Mouse (Mus musculus) gastrocnemius, adult 2 months (tissue): ENCODE results near the gene Cep295. TPM values are rescaled to one million over a fixed set of nuclear protein-coding genes. Genes with fewer than 3 reads are reported as not detected.

Experiments used
- DNase-seq: peaks from one replicate; pipeline ENCODE4 v3.0.0; 2022
- H3K27ac ChIP-seq: fragments of 200-600 bp; 2 replicates; pipeline ENCODE4 v1.8.1; 2022; ENCODE audit warnings: mild to moderate bottlenecking
- H3K4me3 ChIP-seq: fragments of 200-600 bp; 2 replicates; pipeline ENCODE4 v1.8.1; 2022; ENCODE audit warnings: mild to moderate bottlenecking, moderate library complexity
- CTCF ChIP-seq: fragments of 200-600 bp; IDR thresholded peaks from 2 replicates; pipeline ENCODE4 v1.8.1; 2022; ENCODE audit warnings: antibody characterized with exemption, mild to moderate bottlenecking, moderate library complexity
- intact Hi-C: fragments of 180-260 bp; cut with DNase I; formaldehyde crosslinking; loops from one replicate; pipeline ENCODE4 v1.15.1; 2025
- microRNA-seq: library from miRNA; unstranded; fragments of <30 nt; microRNA quantifications from one replicate; pipeline ENCODE4 v1.2.0, GENCODE M21; 2021
- total RNA-seq, 2 experiments: library from RNA; stranded (reverse); gene quantifications; 2 replicates each; pipeline ENCODE4 v1.2.3; 2021

The Cep295 gene
- total RNA-seq, 2 experiments from 2014 or later, result 5.1 to 5.9 TPM

GRCm38 (mm10) chr9:15278343-15278742 is 79.2 kb downstream of the Cep295 start:
- intact Hi-C loops, result no loop called here
- Histone ChIP-seq H3K4me3 (no peak overlapping the region), H3K27ac (no peak overlapping the region)
- TF ChIP-seq CTCF, result no peak
- no peak for DNase-seq

DNA sequence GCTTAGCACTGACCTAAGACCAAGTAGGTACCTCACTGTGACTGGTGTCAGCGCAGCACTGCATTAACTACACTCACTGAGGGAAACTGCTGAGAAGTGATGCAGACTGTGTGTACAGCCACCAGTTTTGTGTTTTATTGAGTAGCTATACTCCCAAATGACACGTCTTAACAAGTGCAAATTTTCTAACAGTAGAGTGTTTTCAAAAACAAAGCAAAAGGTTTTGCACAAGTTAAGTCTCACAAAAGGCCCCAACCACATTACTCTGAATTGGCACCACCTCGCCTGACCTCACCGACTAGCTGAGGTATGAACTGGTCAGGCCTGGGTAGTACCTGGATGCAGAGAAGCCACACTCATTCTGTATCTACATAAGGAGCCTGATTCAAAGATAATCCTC is 80.7 kb downstream of the Cep295 start:
- Histone ChIP-seq H3K4me3 (no peak overlapping the region), H3K27ac (no peak overlapping the region)
- no peak for DNase-seq
- no peak for TF ChIP-seq CTCF
- intact Hi-C loops, result no loop called here

DNA sequence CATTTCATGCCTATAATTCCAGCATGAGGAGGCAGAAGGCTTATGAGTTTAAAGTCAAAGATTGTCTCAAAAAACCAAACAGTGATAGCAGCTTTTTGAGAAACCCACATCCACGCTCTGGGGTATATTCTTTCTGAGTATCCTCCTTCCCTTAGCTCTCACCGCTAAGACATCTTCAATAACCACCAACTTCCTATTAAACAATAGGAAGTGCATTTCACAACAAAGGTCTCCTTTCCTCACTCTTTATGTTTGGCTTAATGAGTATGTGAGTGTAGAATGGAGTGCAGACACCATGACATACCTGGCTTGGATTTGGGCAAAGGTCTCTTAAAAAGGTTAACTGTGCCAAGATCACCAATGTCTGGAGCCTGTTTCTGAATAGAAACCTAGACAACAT is 83.6 kb downstream of the Cep295 start:
- intact Hi-C loops, result no loop called here
- no peak for DNase-seq
- no peak for TF ChIP-seq CTCF
- Histone ChIP-seq H3K27ac (no peak overlapping the region), H3K4me3 (no peak overlapping the region)

Small RNA genes within 50 kb of the gene (microRNA-seq; reads per million reads assigned to microRNA genes)
- not detected for gene Gm49349
- gene mmu-mir-7650, result not detected

Other genes starting within 250 kb of the Cep295 start
- gene Hephl1, start 245.7 kb downstream of the Cep295 start, total RNA-seq, result 1 to 10 TPM in 1 of 2 experiments, under 1 TPM in 1; 0.36 to 1.1 TPM
- gene Vstm5, start 118.7 kb downstream of the Cep295 start, total RNA-seq, result not detected
- 10 to 100 TPM in 1 of 2 experiments, 1 to 10 TPM in 1; 6.5 to 11.7 TPM for gene Med17, start 77.9 kb downstream of the Cep295 start, total RNA-seq
- 100 to 1,000 TPM; 101 to 103 TPM for gene Taf1d, start 51.6 kb downstream of the Cep295 start, total RNA-seq
- 1 to 10 TPM; 3.4 to 3.6 TPM for gene 4931406C07Rik, start 51.3 kb downstream of the Cep295 start, total RNA-seq
- gene Smco4, start 135.6 kb upstream of the Cep295 start, total RNA-seq, result 10 to 100 TPM in 1 of 2 experiments, 1 to 10 TPM in 1; 6.8 to 15.0 TPM